In the genomic region with DNA sequence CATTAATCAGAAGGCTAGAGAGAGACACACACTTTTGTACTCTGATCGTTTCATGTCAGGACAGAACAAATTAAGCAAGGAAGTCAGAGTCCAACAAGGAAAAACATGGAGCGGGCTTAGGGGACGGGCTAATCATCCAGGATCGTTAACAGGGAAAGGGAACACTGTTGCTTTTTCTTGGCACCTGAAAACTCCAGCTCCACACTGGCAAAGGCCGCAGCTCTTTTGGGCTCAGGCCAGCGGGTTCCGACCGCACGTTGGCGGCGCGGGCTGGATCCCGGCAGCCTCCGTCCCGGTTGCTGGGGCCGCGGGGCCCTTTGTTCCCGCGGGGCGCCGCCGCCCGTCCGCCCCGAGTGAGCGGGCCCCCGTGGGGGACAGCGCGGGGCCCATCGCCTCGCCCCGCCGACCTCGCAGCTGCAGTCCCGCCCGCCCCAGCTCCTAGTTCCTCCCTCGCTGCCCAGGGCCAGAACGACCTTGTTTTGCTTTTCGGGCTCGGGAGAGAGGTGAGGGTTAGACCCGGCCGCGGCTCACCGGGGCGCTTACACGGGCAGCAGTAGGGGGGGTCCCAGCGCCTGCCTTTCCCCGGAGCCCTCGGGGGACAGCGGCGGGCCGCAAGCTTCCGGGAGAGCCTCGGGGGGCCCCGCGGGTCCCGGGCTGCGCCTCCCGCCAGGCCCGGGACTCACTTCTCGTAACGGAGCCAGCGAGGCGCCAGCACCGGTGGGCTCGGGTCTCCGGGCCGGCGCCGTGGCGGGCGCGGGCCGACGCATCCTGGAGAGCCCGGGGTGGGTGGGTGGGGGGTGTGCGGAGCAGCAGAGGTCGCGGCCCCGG, we compare ENCODE assay signal across 8 mouse cellular contexts. TPM values are rescaled to one million over a fixed set of nuclear protein-coding genes. Genes with fewer than 3 reads are reported as not detected.
A peak's percentile ranks its signal among the peaks of the same experiment; 100 is the strongest.
DNase-seq lines count a peak whose midpoint lies in the region; ATAC-seq lines count a peak whose summit lies in the region.

A gene (plus strand): TSS at position 434 of the 828 bp plus-strand sequence.

- intact Hi-C loops in left cerebral cortex, postnatal 10 days (cut with DNase I) = loop anchor here (5.0 kb wide), 2 partner anchors 66 to 194 kb away; a partner anchor contains a TSS

- peak; percentile 16 for ATAC-seq in megakaryocyte progenitor cell, adult 5-6 weeks (replicated peaks; ENCODE audit: poor library complexity)

- peak; percentile 85 for DNase-seq in adipocyte (ENCODE audit: low spot score)
- peak; percentile 75 for DNase-seq in embryo, embryonic 10 days (ENCODE audit: low spot score)
- DNase-seq in gastrocnemius, postnatal 10 days = peak; percentile 85
- peak; percentile 66 for DNase-seq in induced T-regulatory cell, adult 2 months (ENCODE audit: low read depth)
- DNase-seq in left cerebral cortex, postnatal 10 days (ENCODE audit: extremely low spot score in 1 of 2, low spot score in 2 of 2) = peak; percentile 65 to 82
- DNase-seq in right cerebral cortex, postnatal 14 days = peak; percentile 67
- DNase-seq in urinary bladder, postnatal 4 days (ENCODE audit: low spot score in 2 of 2) = peak; percentile 68 to 70

RNA-seq across cellular contexts. Expression of the gene that starts here (rescaled TPM):
- total RNA-seq in gastrocnemius, postnatal 10 days (2021) = 10 to 100 TPM; 23.4 to 30.2 TPM
- total RNA-seq in left cerebral cortex, postnatal 10 days (2021) = 10 to 100 TPM; 15.5 to 18.6 TPM
- total RNA-seq in megakaryocyte progenitor cell, adult 5-6 weeks (2015) = 39.1 and 39.8 TPM in 2 replicates
- 22.2 and 30.3 TPM in 2 replicates for total RNA-seq in megakaryocyte progenitor cell, adult 5-6 weeks (2017)

Comparison
In these comparisons a context has a peak if more than half of its experiments do, and no peak if none do; other contexts are left out.
1. Peak in every context shown above with its lines: DNase-seq and ATAC-seq.